Mouse (Mus musculus) megakaryocyte, embryonic 14.5 days (primary cell): ENCODE measurements around the gene Hapln4.

Source experiments
- FLI1 ChIP-seq: IDR thresholded peaks from 2 replicates; pipeline ENCODE4 v1.6.1; 2012; ENCODE audit warnings: low read length, inconsistent platforms, mixed read lengths
- GATA1 ChIP-seq: IDR thresholded peaks from 3 replicates; pipeline ENCODE4 v1.6.1; 2012; ENCODE audit warnings: mixed read lengths, low read length, inconsistent platforms, borderline replicate concordance

GRCm38 (mm10) chr8:70089296-70089960 lies 6.2 kb downstream of the Hapln4 start:
- TF ChIP-seq GATA1, result no peak
- no peak for TF ChIP-seq FLI1
